Mouse (Mus musculus) liver, embryonic 15.5 days (tissue): ENCODE results near the gene Mfap5. TPM values are rescaled to one million over a fixed set of nuclear protein-coding genes. Genes with fewer than 3 reads are reported as not detected.
"Not testable (repeated sequence)": the region's sequence is repeated elsewhere in the genome, so short reads cannot be mapped to it uniquely, and the experiment has no call there.

ENCODE experiments used
- ATAC-seq: fragments of 200-750 bp; cut with Nextera tagmentation; 2 replicates; pipeline ENCODE4 v1.8.0; 2017; ENCODE audit warnings: moderate number of reproducible peaks, mild to moderate bottlenecking, moderate library complexity; ENCODE audit not compliant: insufficient read depth
- H3K27ac ChIP-seq: fragments of 300-500 bp; sonication (generic); replicated peaks from 2 replicates; pipeline ENCODE4 v1.5.1; 2015; ENCODE audit warnings: mild to moderate bottlenecking, inconsistent platforms
- H3K27me3 ChIP-seq: fragments of 300-500 bp; sonication (generic); 2 replicates; pipeline ENCODE4 v1.6.1; 2015; ENCODE audit warnings: mild to moderate bottlenecking, inconsistent platforms
- H3K36me3 ChIP-seq: fragments of 300-500 bp; sonication (generic); replicated peaks from 2 replicates; pipeline ENCODE4 v1.6.1; 2015; ENCODE audit warnings: moderate library complexity, mild to moderate bottlenecking, inconsistent platforms
- H3K4me1 ChIP-seq: fragments of 300-500 bp; sonication (generic); replicated peaks from 2 replicates; pipeline ENCODE4 v1.6.1; 2015; ENCODE audit warnings: inconsistent platforms
- H3K4me2 ChIP-seq: fragments of 300-500 bp; sonication (generic); 2 replicates; pipeline ENCODE4 v1.6.1; 2015; ENCODE audit warnings: moderate library complexity, mild to moderate bottlenecking, inconsistent platforms
- H3K4me3 ChIP-seq: fragments of 300-500 bp; sonication (generic); replicated peaks from 2 replicates; pipeline ENCODE4 v1.5.1; 2015; ENCODE audit warnings: mild to moderate bottlenecking, inconsistent platforms
- H3K9ac ChIP-seq: fragments of 300-500 bp; sonication (generic); 2 replicates; pipeline ENCODE4 v1.6.1; 2015; ENCODE audit warnings: moderate library complexity, mild to moderate bottlenecking, inconsistent platforms
- H3K9me3 ChIP-seq: fragments of 300-500 bp; sonication (generic); replicated peaks from 2 replicates; pipeline ENCODE4 v1.6.1; 2016; ENCODE audit warnings: inconsistent platforms
- WGBS: fragments of 180-500 bp; shearing (Covaris S2); methylation state at CpG from one replicate; pipeline ENCODE4 v1.1.7; 2015; ENCODE audit warnings: mixed read lengths; ENCODE audit not compliant: insufficient replicate concordance; 5-methylcytosine and 5-hydroxymethylcytosine counted together
- polyA plus RNA-seq: library from polyadenylated mRNA; unstranded; fragments of >200 nt; fragmentation: Nextera tagmentation; extraction: Ambion mirVana; gene quantifications from 2 replicates; pipeline ENCODE4 v1.2.1, GENCODE M21; 2015

Mfap5 gene
- 0.84 and 0.86 TPM in 2 replicates for polyA plus RNA-seq

GRCm38 (mm10) chr6:122505545-122505944 lies at the start of gene Mfap5:
Mfap5 (plus strand) TSS chr6:122505845.
- Histone ChIP-seq H3K4me1 (no peaks in the 10 kb centered on the region), H3K27ac (no peak within 1 kb of the TSS), H3K27me3 (0 out of 2 replicates have a peak, but pooled peaks cover 4% of the 10 kb centered on the region), H3K4me2 (no peak within 1 kb of the TSS), H3K9me3 (no peaks in the 10 kb centered on the region), H3K36me3 (no peaks in the 10 kb centered on the region), H3K4me3 (no peak within 1 kb of the TSS), H3K9ac (no peak within 1 kb of the TSS)
- WGBS: 57% methylated on average over 3 of the region's 3 CpGs
- ATAC-seq: no peak

- Histone ChIP-seq H3K4me3 (no peak overlapping the region), H3K9ac (no peak overlapping the region), H3K4me2 (no peak overlapping the region), H3K36me3 (no peaks in the 10 kb centered on the region), H3K27ac (no peak overlapping the region), H3K27me3 (no peaks in the 10 kb centered on the region; the same call in 1 of the 2 replicates), H3K9me3 (no peaks in the 10 kb centered on the region), H3K4me1 (no peaks in the 10 kb centered on the region)
- 65% methylated on average over 8 of the region's 8 CpGs for WGBS
- no peak for ATAC-seq
Observed at GRCm38 (mm10) chr6:122458946-122459693, 46.5 kb upstream of the Mfap5 start.

- no peaks in the 10 kb centered on the region for H3K36me3 ChIP-seq
- 54% methylated on average over 3 of the region's 3 CpGs for WGBS
- no peak overlapping the region for H3K4me2 ChIP-seq
- H3K27ac ChIP-seq: no peak overlapping the region
- H3K27me3 ChIP-seq: no peaks in the 10 kb centered on the region
- no peak overlapping the region for H3K9ac ChIP-seq
- H3K4me1 ChIP-seq: no peaks in the 10 kb centered on the region; the same call in 1 of the 2 replicates
- no peak overlapping the region for H3K4me3 ChIP-seq
- no peaks in the 10 kb centered on the region for H3K9me3 ChIP-seq
- ATAC-seq: no peak
Observed at GRCm38 (mm10) chr6:122466092-122466713, 39.4 kb upstream of the Mfap5 start.

GRCm38 (mm10) chr6:122469030-122469640 lies 36.5 kb upstream of the Mfap5 start:
- Histone ChIP-seq H3K4me2 (no peak overlapping the region), H3K4me3 (no peak overlapping the region), H3K9me3 (no peaks in the 10 kb centered on the region), H3K4me1 (no peaks in the 10 kb centered on the region; the same call in 1 of the 2 replicates), H3K36me3 (no peaks in the 10 kb centered on the region), H3K27me3 (no peaks in the 10 kb centered on the region), H3K27ac (no peak overlapping the region), H3K9ac (no peak overlapping the region)
- 72% methylated on average over 15 of the region's 15 CpGs for whole genome bisulfite sequencing
- 0 out of 2 replicates have a peak, but pooled peaks have one; percentile 25 for ATAC-seq

GRCm38 (mm10) chr6:122470240-122470639 lies 35.4 kb upstream of the Mfap5 start:
- Histone ChIP-seq H3K4me2 (no peak overlapping the region), H3K36me3 (no peaks in the 10 kb centered on the region), H3K4me1 (no peaks in the 10 kb centered on the region; the same call in 1 of the 2 replicates), H3K9ac (no peak overlapping the region), H3K27me3 (no peaks in the 10 kb centered on the region), H3K9me3 (no peaks in the 10 kb centered on the region), H3K27ac (no peak overlapping the region), H3K4me3 (no peak overlapping the region)
- WGBS: 23% methylated on average over 2 of the region's 2 CpGs
- no peak for ATAC-seq

- H3K4me3 ChIP-seq, ATAC-seq, H3K27me3 ChIP-seq, H3K9me3 ChIP-seq, H3K27ac ChIP-seq, H3K9ac ChIP-seq, H3K4me2 ChIP-seq, H3K4me1 ChIP-seq, H3K36me3 ChIP-seq: not testable (repeated sequence)
- WGBS: 69% methylated on average over 3 of the region's 3 CpGs
Observed at GRCm38 (mm10) chr6:122471461-122471860, 34.2 kb upstream of the Mfap5 start.

- Histone ChIP-seq H3K4me1 (no peaks in the 10 kb centered on the region), H3K9ac (no peak overlapping the region), H3K27ac (no peak overlapping the region), H3K27me3 (peaks cover 9% of the 10 kb centered on the region), H3K4me2 (no peak overlapping the region), H3K36me3 (no peaks in the 10 kb centered on the region), H3K4me3 (no peak overlapping the region), H3K9me3 (no peaks in the 10 kb centered on the region)
- ATAC-seq: no peak
- 28% methylated on average over 3 of the region's 3 CpGs for WGBS
Observed at GRCm38 (mm10) chr6:122478062-122478461, 27.6 kb upstream of the Mfap5 start.

- peak overlapping the region; percentile 79 for H3K4me2 ChIP-seq
- no peaks in the 10 kb centered on the region for H3K9me3 ChIP-seq
- no peaks in the 10 kb centered on the region for H3K4me1 ChIP-seq
- H3K4me3 ChIP-seq: peak overlapping the region; percentile 55
- ATAC-seq: no peak
- H3K27me3 ChIP-seq: peaks cover 82% of the 10 kb centered on the region
- no peaks in the 10 kb centered on the region for H3K36me3 ChIP-seq
- WGBS: 1% methylated on average over 81 of the region's 91 CpGs
- H3K9ac ChIP-seq: no peak overlapping the region
- no peak overlapping the region for H3K27ac ChIP-seq
Observed at GRCm38 (mm10) chr6:122485401-122486296, 20.0 kb upstream of the Mfap5 start.

- Histone ChIP-seq H3K9me3 (no peaks in the 10 kb centered on the region), H3K4me1 (no peaks in the 10 kb centered on the region), H3K4me2 (peak overlapping the region; percentile 79), H3K36me3 (no peaks in the 10 kb centered on the region), H3K27ac (no peak overlapping the region), H3K4me3 (peak overlapping the region; percentile 55), H3K9ac (no peak overlapping the region), H3K27me3 (peaks cover 87% of the 10 kb centered on the region)
- 1% methylated on average over 106 of the region's 111 CpGs for WGBS
- ATAC-seq: no peak
Observed at GRCm38 (mm10) chr6:122486297-122487117, 19.1 kb upstream of the Mfap5 start.

- 0 out of 2 replicates have a peak, but pooled peaks cover 3% of the 10 kb centered on the region for H3K4me1 ChIP-seq
- 22% methylated on average over 15 of the region's 15 CpGs for WGBS
- ATAC-seq: no peak
- no peaks in the 10 kb centered on the region for H3K36me3 ChIP-seq
- H3K9me3 ChIP-seq: 0 out of 2 replicates have a peak, but pooled peaks cover 2% of the 10 kb centered on the region
- peak overlapping the region; percentile 57 for H3K4me2 ChIP-seq
- H3K9ac ChIP-seq: no peak overlapping the region
- H3K27me3 ChIP-seq: peaks cover 96% of the 10 kb centered on the region
- H3K27ac ChIP-seq: no peak overlapping the region
- peak overlapping the region; percentile 35; the same call in 1 of the 2 replicates for H3K4me3 ChIP-seq
Observed at GRCm38 (mm10) chr6:122490929-122491512, 14.6 kb upstream of the Mfap5 start.
